Mouse (Mus musculus): ENCODE results near the gene Mpi. TPM values are rescaled to one million over a fixed set of nuclear protein-coding genes. Genes with fewer than 3 reads are reported as not detected.

Mpi gene
- polyA plus RNA-seq, 1 experiment: 62.4 TPM

GRCm38 (mm10) chr9:57502911-57503621 lies 49.5 kb downstream of the Mpi start:
- DNase-seq: no peak
- peaks cover 3% of the 10 kb centered on the region; the same call in 1 of the 2 replicates for H3K4me1 ChIP-seq (ENCODE audit: control insufficient read depth, insufficient read depth, low read length)
- no peak for TF ChIP-seq POLR2A (IDR thresholded peaks at IDR 0.05; ENCODE audit: low read depth, low read length)
- TF ChIP-seq CTCF (conservative IDR thresholded peaks at IDR 0.05; ENCODE audit: insufficient read depth, insufficient read length, low read depth, low read length): no peak

DNA sequence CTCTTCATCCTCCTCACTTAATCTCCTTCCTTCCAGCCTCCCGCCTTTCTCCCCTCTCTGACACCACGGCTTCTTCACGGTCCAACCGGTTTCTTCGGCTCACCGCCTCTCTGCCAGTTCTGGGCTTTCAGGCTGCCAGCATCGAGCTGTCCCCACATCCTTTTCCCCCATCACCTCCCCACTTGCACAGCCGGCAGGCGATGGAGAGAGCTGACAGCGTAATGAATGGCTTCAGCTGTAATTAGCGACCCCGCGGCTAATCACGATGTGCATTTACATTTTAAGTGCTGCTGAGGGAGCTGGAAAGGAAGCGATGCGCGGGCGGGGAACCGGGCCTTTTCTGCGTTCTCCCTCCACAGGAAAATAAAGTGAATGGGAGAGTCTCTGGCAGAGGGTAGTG lies 50.7 kb downstream of the Mpi start:
- DNase-seq: peak; percentile 7
- Histone ChIP-seq H3K4me1 (ENCODE audit: control insufficient read depth, insufficient read depth, low read length) (peaks cover 3% of the 10 kb centered on the region; the same call in 1 of the 2 replicates), H3K27me3 (replicated peaks; ENCODE audit: control insufficient read depth, insufficient read depth, low read length) (no peaks in the 10 kb centered on the region; the same call in 1 of the 2 replicates), H3K36me3 (ENCODE audit: control insufficient read depth, insufficient read depth, low read length) (no peaks in the 10 kb centered on the region), H3K4me3 (ENCODE audit: insufficient read depth, low read depth, low read length) (no peak overlapping the region), H3K27ac (ENCODE audit: insufficient read depth, low read depth, low read length) (no peak overlapping the region)
- WGBS: 10% methylated on average over 20 of the region's 20 CpGs
- TF ChIP-seq POLR2A (IDR thresholded peaks at IDR 0.05; ENCODE audit: low read depth, low read length): no peak
- no peak for TF ChIP-seq CTCF (conservative IDR thresholded peaks at IDR 0.05; ENCODE audit: insufficient read depth, insufficient read length, low read depth, low read length)

More at GRCm38 (mm10) chr9:57502911-57503621, 49.5 kb downstream of the Mpi start:
- WGBS: 17% methylated on average over 23 of the region's 23 CpGs
- Histone ChIP-seq H3K4me3 (ENCODE audit: insufficient read depth, low read depth, low read length) (no peak overlapping the region), H3K27ac (ENCODE audit: insufficient read depth, low read depth, low read length) (no peak overlapping the region), H3K27me3 (replicated peaks; ENCODE audit: control insufficient read depth, insufficient read depth, low read length) (no peaks in the 10 kb centered on the region; the same call in 1 of the 2 replicates), H3K36me3 (ENCODE audit: control insufficient read depth, insufficient read depth, low read length) (no peaks in the 10 kb centered on the region)

DNA sequence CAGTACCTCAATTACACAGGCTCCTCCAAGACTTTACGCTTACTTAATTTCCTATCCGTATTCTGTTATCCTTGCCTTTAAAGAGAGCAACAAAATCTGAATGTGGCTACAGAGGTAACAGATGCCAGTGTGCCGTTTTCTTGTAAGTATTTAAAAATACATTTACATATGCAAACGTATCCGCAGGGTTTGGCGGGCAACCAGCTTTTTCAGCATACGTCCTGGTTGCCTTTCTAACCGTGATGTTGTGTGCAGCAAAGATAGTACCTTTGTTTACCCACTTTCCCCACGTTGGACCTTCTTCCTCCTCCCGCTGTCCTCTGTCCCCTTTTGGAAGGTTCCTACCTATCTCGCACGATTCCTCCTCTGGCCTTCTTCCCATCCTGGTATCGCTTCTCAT lies 51.1 kb downstream of the Mpi start:
- Histone ChIP-seq H3K4me3 (ENCODE audit: insufficient read depth, low read depth, low read length) (no peak overlapping the region), H3K27ac (ENCODE audit: insufficient read depth, low read depth, low read length) (no peak overlapping the region), H3K27me3 (replicated peaks; ENCODE audit: control insufficient read depth, insufficient read depth, low read length) (no peaks in the 10 kb centered on the region; the same call in 1 of the 2 replicates), H3K36me3 (ENCODE audit: control insufficient read depth, insufficient read depth, low read length) (no peaks in the 10 kb centered on the region), H3K4me1 (ENCODE audit: control insufficient read depth, insufficient read depth, low read length) (peaks cover 3% of the 10 kb centered on the region; the same call in 1 of the 2 replicates)
- WGBS: 20% methylated on average over 13 of the region's 13 CpGs
- no peak for TF ChIP-seq POLR2A (IDR thresholded peaks at IDR 0.05; ENCODE audit: low read depth, low read length)
- no peak for TF ChIP-seq CTCF (conservative IDR thresholded peaks at IDR 0.05; ENCODE audit: insufficient read depth, insufficient read length, low read depth, low read length)
- DNase-seq: no peak

DNA sequence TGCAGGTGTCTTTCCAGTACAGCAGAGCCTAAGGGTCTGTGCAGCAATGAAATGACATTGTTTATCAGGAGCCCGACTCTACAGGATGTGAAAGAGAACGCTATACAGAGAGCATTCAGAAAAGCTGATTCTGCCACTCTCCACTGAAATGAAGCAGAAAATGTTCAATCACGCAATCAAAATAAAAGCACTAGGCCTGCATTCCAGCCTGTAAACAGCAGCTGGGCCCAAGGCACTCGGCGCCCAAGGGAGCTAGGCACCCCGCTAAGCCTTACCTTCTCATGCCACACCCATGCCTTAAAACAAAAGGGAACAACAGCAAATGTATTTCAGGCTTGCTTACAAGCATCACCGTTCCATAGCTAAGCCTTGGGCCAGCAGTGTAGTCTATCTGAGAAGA lies 54.0 kb downstream of the Mpi start:
- no peaks in the 10 kb centered on the region; the same call in 1 of the 2 replicates for H3K27me3 ChIP-seq (replicated peaks; ENCODE audit: control insufficient read depth, insufficient read depth, low read length)
- 78% methylated on average over 7 of the region's 7 CpGs for WGBS
- no peak overlapping the region for H3K27ac ChIP-seq (ENCODE audit: insufficient read depth, low read depth, low read length)
- TF ChIP-seq CTCF (conservative IDR thresholded peaks at IDR 0.05; ENCODE audit: insufficient read depth, insufficient read length, low read depth, low read length): no peak
- TF ChIP-seq POLR2A (IDR thresholded peaks at IDR 0.05; ENCODE audit: low read depth, low read length): no peak
- H3K4me3 ChIP-seq (ENCODE audit: insufficient read depth, low read depth, low read length): no peak overlapping the region
- no peaks in the 10 kb centered on the region for H3K36me3 ChIP-seq (ENCODE audit: control insufficient read depth, insufficient read depth, low read length)
- 0 out of 2 replicates have a peak, but pooled peaks cover under 1% of the 10 kb centered on the region for H3K4me1 ChIP-seq (ENCODE audit: control insufficient read depth, insufficient read depth, low read length)
- no peak for DNase-seq

DNA sequence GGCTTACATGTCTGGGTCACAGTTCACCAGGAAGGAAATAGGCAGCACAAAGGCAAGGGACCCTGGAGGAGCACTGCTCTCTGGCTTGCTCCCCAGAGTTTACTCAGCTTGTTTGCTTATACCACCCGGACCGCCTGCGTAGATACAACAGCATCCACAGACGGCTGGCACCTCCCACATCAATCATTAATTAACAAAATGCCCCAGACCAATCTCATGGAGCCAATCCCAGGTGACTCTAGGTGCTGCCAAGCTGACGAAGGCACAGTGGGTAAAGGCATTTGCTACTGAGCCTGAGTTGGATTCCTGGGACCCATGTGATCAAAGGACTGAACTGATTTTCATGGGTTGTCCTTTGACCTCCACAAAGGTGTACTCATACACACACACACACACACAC lies 55.3 kb downstream of the Mpi start:
- Histone ChIP-seq H3K4me3 (ENCODE audit: insufficient read depth, low read depth, low read length) (no peak overlapping the region), H3K36me3 (ENCODE audit: control insufficient read depth, insufficient read depth, low read length) (no peaks in the 10 kb centered on the region), H3K4me1 (ENCODE audit: control insufficient read depth, insufficient read depth, low read length) (no peaks in the 10 kb centered on the region), H3K27ac (ENCODE audit: insufficient read depth, low read depth, low read length) (no peak overlapping the region), H3K27me3 (replicated peaks; ENCODE audit: control insufficient read depth, insufficient read depth, low read length) (no peaks in the 10 kb centered on the region)
- TF ChIP-seq CTCF (conservative IDR thresholded peaks at IDR 0.05; ENCODE audit: insufficient read depth, insufficient read length, low read depth, low read length) (no peak), POLR2A (IDR thresholded peaks at IDR 0.05; ENCODE audit: low read depth, low read length) (no peak)
- 26% methylated on average over 5 of the region's 5 CpGs for WGBS
- DNase-seq: peak; percentile 57

DNA sequence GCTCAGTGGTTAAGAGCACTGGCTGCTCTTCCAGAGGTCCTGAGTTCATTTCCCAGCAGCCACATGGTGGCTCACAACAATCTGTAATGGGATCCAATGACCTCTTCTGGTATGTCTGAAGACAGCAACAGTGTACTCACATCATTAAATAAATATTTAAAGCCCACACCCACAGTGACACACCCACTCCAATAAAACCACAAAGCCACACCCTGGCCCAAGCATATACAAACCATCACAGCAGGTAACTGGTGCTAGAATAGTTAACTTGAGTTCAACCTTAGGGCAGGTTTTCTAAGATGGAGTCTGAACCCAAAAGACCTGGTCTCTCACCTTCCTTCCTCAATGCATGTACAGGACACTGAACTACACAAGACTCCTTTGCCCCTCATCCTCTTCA lies 57.6 kb downstream of the Mpi start:
- Histone ChIP-seq H3K36me3 (ENCODE audit: control insufficient read depth, insufficient read depth, low read length) (no peaks in the 10 kb centered on the region), H3K27ac (ENCODE audit: insufficient read depth, low read depth, low read length) (no peak overlapping the region), H3K4me3 (ENCODE audit: insufficient read depth, low read depth, low read length) (no peak overlapping the region), H3K27me3 (replicated peaks; ENCODE audit: control insufficient read depth, insufficient read depth, low read length) (no peaks in the 10 kb centered on the region), H3K4me1 (ENCODE audit: control insufficient read depth, insufficient read depth, low read length) (no peaks in the 10 kb centered on the region)
- no peak for DNase-seq
- TF ChIP-seq CTCF (conservative IDR thresholded peaks at IDR 0.05; ENCODE audit: insufficient read depth, insufficient read length, low read depth, low read length) (no peak), POLR2A (IDR thresholded peaks at IDR 0.05; ENCODE audit: low read depth, low read length) (no peak)

Other genes starting within 250 kb of the Mpi start
- gene Ppcdc, start 112.6 kb downstream of the Mpi start, polyA plus RNA-seq (2012; rRNA removed): 45.4 and 57.9 TPM in 2 replicates
- gene Scamp5, start 84.7 kb downstream of the Mpi start, polyA plus RNA-seq (2012; rRNA removed): 76.4 and 83.5 TPM in 2 replicates
- 0.36 and 0.94 TPM in 2 replicates for gene Rpp25, start 48.7 kb downstream of the Mpi start, polyA plus RNA-seq (2012; rRNA removed)
- gene Cox5a, start 31.5 kb downstream of the Mpi start, polyA plus RNA-seq (2012; rRNA removed): 757 and 763 TPM in 2 replicates
- 6.2 and 12.2 TPM in 2 replicates for gene Fam219b, start 15.2 kb downstream of the Mpi start, polyA plus RNA-seq (2012; rRNA removed)
- gene Scamp2, start 8.2 kb upstream of the Mpi start, polyA plus RNA-seq (2012; rRNA removed): 166 and 187 TPM in 2 replicates
- gene Ulk3, start 36.7 kb upstream of the Mpi start, polyA plus RNA-seq (2012; rRNA removed): 26.2 and 26.9 TPM in 2 replicates
- 0.42 and 0.47 TPM in 2 replicates for gene Cplx3, start 53.5 kb upstream of the Mpi start, polyA plus RNA-seq (2012; rRNA removed)
- 0.08 TPM in 1 of 2 replicates, not detected in the other for gene Lman1l, start 68.0 kb upstream of the Mpi start, polyA plus RNA-seq (2012; rRNA removed)
- gene Csk, start 100.9 kb upstream of the Mpi start, polyA plus RNA-seq (2012; rRNA removed): 30.9 and 42.4 TPM in 2 replicates
- 0.07 TPM in 1 of 2 replicates, not detected in the other for gene Cyp1a2, start 130.9 kb upstream of the Mpi start, polyA plus RNA-seq (2012; rRNA removed)
- gene Cyp1a1, start 135.2 kb upstream of the Mpi start, polyA plus RNA-seq (2012; rRNA removed): 0.97 and 1.0 TPM in 2 replicates
- 7.9 and 8.4 TPM in 2 replicates for gene Edc3, start 155.8 kb upstream of the Mpi start, polyA plus RNA-seq (2012; rRNA removed)
- 71.1 and 81.0 TPM in 2 replicates for gene Clk3, start 213.1 kb upstream of the Mpi start, polyA plus RNA-seq (2012; rRNA removed)